Mouse (Mus musculus): Measurements from ENCODE around the gene Pik3r5. TPM values are rescaled to one million over a fixed set of nuclear protein-coding genes. Genes with fewer than 3 reads are reported as not detected.

The Pik3r5 gene
- polyA plus RNA-seq, 1 experiment from 2014 or later: 0.26 TPM

- Histone ChIP-seq H3K27ac (ENCODE audit: low read depth, low read length) (no peak overlapping the region), H3K4me1 (ENCODE audit: control insufficient read depth, insufficient read depth, low read depth, low read length) (no peaks in the 10 kb centered on the region), H3K36me3 (ENCODE audit: control insufficient read depth, insufficient read depth, low read length) (no peaks in the 10 kb centered on the region), H3K4me2 (ENCODE audit: low read length) (no peak overlapping the region), H3K9ac (ENCODE audit: low read depth, low read length) (no peak overlapping the region), H3K27me3 (replicated peaks; ENCODE audit: control insufficient read depth, insufficient read depth, low read length) (no peaks in the 10 kb centered on the region), H3K4me3 (ENCODE audit: low read length) (no peak overlapping the region), H3K9me3 (ENCODE audit: control insufficient read depth, low read length) (no peaks in the 10 kb centered on the region)
- 55% methylated on average over 9 of the region's 9 CpGs for WGBS
- no peak for ATAC-seq
These were observed 36.2 kb downstream of the Pik3r5 start for GRCm38 (mm10) chr11:68467962-68468612.

GRCm38 (mm10) chr11:68468886-68469285, 37.0 kb downstream of the Pik3r5 start:
- no peaks in the 10 kb centered on the region for H3K36me3 ChIP-seq (ENCODE audit: control insufficient read depth, insufficient read depth, low read length)
- no peaks in the 10 kb centered on the region for H3K4me1 ChIP-seq (ENCODE audit: control insufficient read depth, insufficient read depth, low read depth, low read length)
- no peak overlapping the region for H3K9ac ChIP-seq (ENCODE audit: low read depth, low read length)
- WGBS: 89% methylated on average over 4 of the region's 4 CpGs
- no peaks in the 10 kb centered on the region for H3K27me3 ChIP-seq (replicated peaks; ENCODE audit: control insufficient read depth, insufficient read depth, low read length)
- H3K4me2 ChIP-seq (ENCODE audit: low read length): no peak overlapping the region
- H3K27ac ChIP-seq (ENCODE audit: low read depth, low read length): no peak overlapping the region
- no peak for ATAC-seq
- H3K9me3 ChIP-seq (ENCODE audit: control insufficient read depth, low read length): no peaks in the 10 kb centered on the region
- H3K4me3 ChIP-seq (ENCODE audit: low read length): no peak overlapping the region

- no peaks in the 10 kb centered on the region for H3K4me1 ChIP-seq (ENCODE audit: control insufficient read depth, insufficient read depth, low read depth, low read length)
- H3K4me2 ChIP-seq (ENCODE audit: low read length): no peak overlapping the region
- no peak overlapping the region for H3K9ac ChIP-seq (ENCODE audit: low read depth, low read length)
- no peak for ATAC-seq
- no peaks in the 10 kb centered on the region for H3K27me3 ChIP-seq (replicated peaks; ENCODE audit: control insufficient read depth, insufficient read depth, low read length)
- H3K9me3 ChIP-seq (ENCODE audit: control insufficient read depth, low read length): no peaks in the 10 kb centered on the region
- 76% methylated on average over 5 of the region's 5 CpGs for WGBS
- H3K4me3 ChIP-seq (ENCODE audit: low read length): no peak overlapping the region
- no peak overlapping the region for H3K27ac ChIP-seq (ENCODE audit: low read depth, low read length)
- no peaks in the 10 kb centered on the region for H3K36me3 ChIP-seq (ENCODE audit: control insufficient read depth, insufficient read depth, low read length)
These were observed 40.4 kb downstream of the Pik3r5 start for GRCm38 (mm10) chr11:68472162-68472849.

- H3K27me3 ChIP-seq (replicated peaks; ENCODE audit: control insufficient read depth, insufficient read depth, low read length): no peaks in the 10 kb centered on the region
- no peak for ATAC-seq
- 90% methylated on average over 6 of the region's 6 CpGs for WGBS
These were observed 42.7 kb downstream of the Pik3r5 start for GRCm38 (mm10) chr11:68474600-68474999.

DNA sequence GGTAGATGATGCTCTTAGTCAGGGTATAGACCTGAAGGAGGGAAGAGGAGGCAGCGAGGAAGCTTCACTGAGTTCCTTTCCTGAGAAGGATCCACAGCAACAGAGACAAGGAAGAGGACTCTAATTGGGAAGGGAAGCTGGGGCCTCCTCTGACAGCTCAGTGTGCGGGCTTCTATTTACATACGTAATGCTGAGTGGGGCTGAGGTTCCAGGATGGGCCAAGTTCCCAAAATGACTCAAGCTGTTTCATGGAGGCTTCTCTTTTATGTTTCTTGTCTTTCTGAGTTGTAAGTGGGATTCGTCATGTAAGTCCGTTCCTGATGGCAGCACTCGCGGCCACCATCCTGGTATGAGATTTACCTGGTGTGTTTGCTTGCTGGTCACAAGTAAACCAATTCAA, 43.8 kb downstream of the Pik3r5 start:
- Histone ChIP-seq H3K9ac (ENCODE audit: low read depth, low read length) (no peak overlapping the region), H3K27ac (ENCODE audit: low read depth, low read length) (no peak overlapping the region), H3K4me2 (ENCODE audit: low read length) (no peak overlapping the region), H3K4me1 (ENCODE audit: control insufficient read depth, insufficient read depth, low read depth, low read length) (no peaks in the 10 kb centered on the region), H3K4me3 (ENCODE audit: low read length) (no peak overlapping the region), H3K27me3 (replicated peaks; ENCODE audit: control insufficient read depth, insufficient read depth, low read length) (no peaks in the 10 kb centered on the region), H3K36me3 (ENCODE audit: control insufficient read depth, insufficient read depth, low read length) (no peaks in the 10 kb centered on the region), H3K9me3 (ENCODE audit: control insufficient read depth, low read length) (no peaks in the 10 kb centered on the region)
- WGBS: 89% methylated on average over 7 of the region's 7 CpGs
- no peak for ATAC-seq

More at GRCm38 (mm10) chr11:68474600-68474999, 42.7 kb downstream of the Pik3r5 start:
- Histone ChIP-seq H3K9me3 (ENCODE audit: control insufficient read depth, low read length) (no peaks in the 10 kb centered on the region), H3K4me3 (ENCODE audit: low read length) (no peak overlapping the region), H3K9ac (ENCODE audit: low read depth, low read length) (no peak overlapping the region), H3K4me2 (ENCODE audit: low read length) (no peak overlapping the region), H3K27ac (ENCODE audit: low read depth, low read length) (no peak overlapping the region), H3K36me3 (ENCODE audit: control insufficient read depth, insufficient read depth, low read length) (no peaks in the 10 kb centered on the region), H3K4me1 (ENCODE audit: control insufficient read depth, insufficient read depth, low read depth, low read length) (no peaks in the 10 kb centered on the region)

DNA sequence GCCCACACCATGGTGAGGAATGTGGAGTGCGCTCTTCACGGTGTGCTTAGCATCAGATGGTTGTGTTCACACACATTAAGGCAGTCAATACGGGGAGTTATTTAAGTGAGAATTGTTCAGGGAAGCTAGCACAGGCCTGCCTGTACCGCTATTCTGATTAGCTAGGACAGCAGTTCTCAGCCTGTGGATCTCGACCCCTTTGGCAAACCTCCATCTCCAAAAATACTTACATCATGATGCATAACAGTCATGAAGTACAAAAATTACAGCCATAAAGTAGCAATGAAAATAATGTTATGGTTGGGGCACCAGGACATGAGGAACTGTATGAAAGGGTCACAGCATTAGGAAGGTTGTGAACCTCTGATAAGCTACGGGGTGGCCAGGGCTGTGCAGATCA, 45.7 kb downstream of the Pik3r5 start:
- Histone ChIP-seq H3K27ac (ENCODE audit: low read depth, low read length) (no peak overlapping the region), H3K4me2 (ENCODE audit: low read length) (no peak overlapping the region), H3K4me1 (ENCODE audit: control insufficient read depth, insufficient read depth, low read depth, low read length) (no peaks in the 10 kb centered on the region), H3K36me3 (ENCODE audit: control insufficient read depth, insufficient read depth, low read length) (no peaks in the 10 kb centered on the region), H3K9me3 (ENCODE audit: control insufficient read depth, low read length) (no peaks in the 10 kb centered on the region), H3K4me3 (ENCODE audit: low read length) (no peak overlapping the region), H3K9ac (ENCODE audit: low read depth, low read length) (no peak overlapping the region), H3K27me3 (replicated peaks; ENCODE audit: control insufficient read depth, insufficient read depth, low read length) (no peaks in the 10 kb centered on the region)
- 87% methylated on average over 6 of the region's 6 CpGs for WGBS
- ATAC-seq: no peak

DNA sequence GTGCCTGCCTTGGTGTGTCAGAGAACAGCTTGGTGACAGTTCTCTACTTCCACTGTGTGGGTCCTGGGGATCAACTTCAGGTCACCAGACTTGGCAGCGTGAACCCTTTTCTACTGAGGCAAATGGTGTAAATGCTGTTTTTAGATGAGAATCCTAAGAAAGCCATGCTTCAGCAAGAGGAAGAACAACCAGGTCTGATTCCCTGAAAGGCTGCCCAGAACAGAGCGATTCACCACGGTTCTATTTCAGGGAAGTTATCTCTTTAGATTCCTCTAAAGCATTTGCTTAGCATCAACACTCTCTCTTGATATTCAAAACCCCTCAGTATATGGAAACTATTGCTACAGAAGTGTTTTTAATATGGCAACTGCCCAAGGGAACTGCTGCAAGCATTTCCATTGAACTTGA, 46.7 kb downstream of the Pik3r5 start:
- H3K27ac ChIP-seq (ENCODE audit: low read depth, low read length): no peak overlapping the region
- no peak overlapping the region for H3K9ac ChIP-seq (ENCODE audit: low read depth, low read length)
- no peak overlapping the region for H3K4me2 ChIP-seq (ENCODE audit: low read length)
- H3K4me3 ChIP-seq (ENCODE audit: low read length): no peak overlapping the region
- no peaks in the 10 kb centered on the region for H3K4me1 ChIP-seq (ENCODE audit: control insufficient read depth, insufficient read depth, low read depth, low read length)
- no peak for ATAC-seq
- no peaks in the 10 kb centered on the region for H3K27me3 ChIP-seq (replicated peaks; ENCODE audit: control insufficient read depth, insufficient read depth, low read length)
- WGBS: 82% methylated on average over 3 of the region's 3 CpGs
- H3K9me3 ChIP-seq (ENCODE audit: control insufficient read depth, low read length): no peaks in the 10 kb centered on the region
- no peaks in the 10 kb centered on the region for H3K36me3 ChIP-seq (ENCODE audit: control insufficient read depth, insufficient read depth, low read length)

DNA sequence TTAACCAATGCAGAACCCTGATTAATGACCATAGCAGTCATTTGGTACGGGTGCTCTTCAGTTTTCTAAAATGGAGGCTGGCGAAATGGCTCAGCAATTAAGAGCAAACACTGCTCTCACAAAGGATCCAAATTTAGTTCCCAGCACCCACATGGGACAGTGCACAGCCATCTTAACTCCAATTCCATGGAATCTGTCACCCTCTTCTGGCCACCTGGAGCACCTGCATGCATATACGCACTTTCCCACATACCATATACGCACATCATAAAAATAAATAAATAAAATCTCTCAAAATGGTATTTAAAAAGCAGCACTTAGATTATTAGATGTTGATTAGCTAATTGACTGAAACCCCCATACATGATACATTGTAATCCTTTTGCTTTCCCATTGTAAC, 48.7 kb downstream of the Pik3r5 start:
- Histone ChIP-seq H3K4me3 (ENCODE audit: low read length) (no peak overlapping the region), H3K9ac (ENCODE audit: low read depth, low read length) (no peak overlapping the region), H3K36me3 (ENCODE audit: control insufficient read depth, insufficient read depth, low read length) (no peaks in the 10 kb centered on the region), H3K9me3 (ENCODE audit: control insufficient read depth, low read length) (no peaks in the 10 kb centered on the region), H3K27me3 (replicated peaks; ENCODE audit: control insufficient read depth, insufficient read depth, low read length) (no peaks in the 10 kb centered on the region), H3K4me2 (ENCODE audit: low read length) (no peak overlapping the region), H3K4me1 (ENCODE audit: control insufficient read depth, insufficient read depth, low read depth, low read length) (no peaks in the 10 kb centered on the region; the same call in 1 of the 2 replicates), H3K27ac (ENCODE audit: low read depth, low read length) (no peak overlapping the region)
- 90% methylated on average over 4 of the region's 4 CpGs for whole genome bisulfite sequencing
- no peak for ATAC-seq

GRCm38 (mm10) chr11:68482001-68482400, 50.1 kb downstream of the Pik3r5 start:
- no peak for ATAC-seq

More at GRCm38 (mm10) chr11:68482001-68482400, 50.1 kb downstream of the Pik3r5 start:
- Histone ChIP-seq H3K27ac (ENCODE audit: low read depth, low read length) (no peak overlapping the region), H3K36me3 (ENCODE audit: control insufficient read depth, insufficient read depth, low read length) (no peaks in the 10 kb centered on the region), H3K4me3 (ENCODE audit: low read length) (no peak overlapping the region), H3K27me3 (replicated peaks; ENCODE audit: control insufficient read depth, insufficient read depth, low read length) (no peaks in the 10 kb centered on the region), H3K9me3 (ENCODE audit: control insufficient read depth, low read length) (no peaks in the 10 kb centered on the region), H3K4me1 (ENCODE audit: control insufficient read depth, insufficient read depth, low read depth, low read length) (no peaks in the 10 kb centered on the region; the same call in 1 of the 2 replicates), H3K9ac (ENCODE audit: low read depth, low read length) (no peak overlapping the region), H3K4me2 (ENCODE audit: low read length) (no peak overlapping the region)

All from hindbrain, embryonic 16.5 days (tissue).